Mouse (Mus musculus) lung, postnatal 10 days (tissue): ENCODE results near the gene Apba3.

ENCODE experiments used
- DNase-seq: peaks from one replicate; pipeline ENCODE4 v3.0.0; 2021

The Apba3 gene

DNA sequence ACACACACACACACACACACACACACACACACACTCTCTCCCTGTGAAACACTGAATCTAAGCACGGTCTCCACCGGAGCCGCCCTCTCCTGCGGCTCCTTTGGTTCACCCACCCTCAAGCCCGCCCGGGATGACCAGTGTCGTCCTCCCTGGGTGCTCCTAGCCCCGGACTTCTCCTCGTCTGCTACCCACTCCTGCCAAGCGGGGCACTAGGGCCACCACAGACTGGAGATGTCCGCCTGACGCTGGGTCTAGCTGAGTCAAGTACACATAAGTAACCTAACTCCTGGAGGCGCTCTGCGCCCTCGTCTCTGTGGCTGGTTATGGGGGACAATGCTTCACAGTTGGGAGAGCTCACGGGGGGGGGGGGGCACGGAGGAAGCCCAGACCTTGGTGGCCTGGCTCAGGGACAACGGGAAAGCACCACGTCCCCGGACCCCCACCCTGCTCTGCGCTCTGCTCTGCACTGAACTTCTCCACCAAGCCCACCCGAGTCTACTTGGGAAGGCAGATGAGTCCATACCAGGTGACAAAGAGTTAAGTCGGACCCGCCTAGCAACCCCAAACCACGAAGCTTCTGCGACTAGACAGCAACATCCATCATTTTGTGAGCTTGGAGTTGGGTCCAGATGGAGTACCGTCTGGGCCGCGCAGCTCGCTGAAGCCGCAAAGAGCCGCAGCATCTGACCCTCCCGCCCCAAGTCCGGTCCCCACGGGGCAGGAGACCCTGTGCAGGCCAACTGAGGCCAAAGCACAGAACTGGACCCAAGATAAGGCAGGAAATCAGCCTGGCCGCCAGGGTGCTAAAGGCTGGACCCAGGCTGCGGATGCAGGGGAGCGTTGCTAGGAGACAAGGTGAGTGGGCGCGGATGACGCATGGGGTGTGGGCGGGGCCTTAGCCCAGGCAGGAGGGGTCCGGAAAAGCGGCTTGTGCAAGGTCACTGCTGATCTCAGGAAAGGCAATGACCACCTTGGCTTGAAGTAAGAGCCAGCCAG is 14.0 kb upstream of the Apba3 start, which contains the start of gene Matk:
Gene Matk, plus strand, starts transcription at position 512 of the 996 bp plus-strand sequence.
- DNase-seq, result peak; percentile 53

- no peak for DNase-seq
These were observed 11.9 kb upstream of the Apba3 start for GRCm38 (mm10) chr10:81254886-81255285.

DNA sequence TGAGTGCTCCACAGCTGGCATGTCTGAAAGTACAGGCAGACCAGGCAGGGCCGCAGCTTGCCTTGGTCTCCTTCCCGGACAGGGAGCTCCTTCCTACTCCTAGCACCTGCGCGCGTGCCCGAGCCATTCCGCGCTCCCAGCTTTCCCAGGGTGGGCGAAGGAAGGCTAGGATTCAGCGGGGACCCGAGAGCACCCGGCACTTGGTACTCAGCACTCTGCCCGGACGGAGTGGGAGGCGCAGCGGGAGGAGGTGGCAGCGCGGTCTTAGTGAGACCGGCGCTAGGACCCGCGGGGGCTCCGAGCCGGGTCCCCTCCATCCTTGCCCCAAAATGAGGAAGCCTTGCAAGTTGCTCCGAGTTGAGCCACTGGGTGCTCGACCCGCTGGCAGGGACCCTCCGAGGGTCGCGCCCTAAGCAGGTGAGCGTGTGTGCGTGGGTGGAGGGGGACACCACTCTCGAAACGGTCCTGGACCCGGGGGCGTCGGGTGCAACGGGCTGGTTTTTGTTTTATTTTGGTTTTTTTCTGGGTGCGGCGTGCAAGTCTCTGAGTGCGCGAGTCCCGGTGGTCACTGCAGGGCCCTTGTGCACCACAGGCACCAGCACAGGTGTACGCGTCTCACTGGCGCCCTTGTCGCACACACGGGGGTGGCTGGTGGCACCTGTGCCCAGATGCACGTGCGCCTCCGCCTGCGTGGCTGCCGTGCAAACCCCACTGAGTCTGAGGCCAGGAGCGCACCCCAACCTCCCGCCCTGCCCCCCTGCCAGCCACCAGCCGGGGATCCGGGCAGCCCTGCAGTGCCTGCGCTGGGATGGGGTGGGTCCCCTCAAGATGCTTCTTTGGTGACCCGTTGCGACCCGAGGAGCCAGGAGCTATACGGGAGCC is 9.4 kb upstream of the Apba3 start:
- DNase-seq, result no peak

DNA sequence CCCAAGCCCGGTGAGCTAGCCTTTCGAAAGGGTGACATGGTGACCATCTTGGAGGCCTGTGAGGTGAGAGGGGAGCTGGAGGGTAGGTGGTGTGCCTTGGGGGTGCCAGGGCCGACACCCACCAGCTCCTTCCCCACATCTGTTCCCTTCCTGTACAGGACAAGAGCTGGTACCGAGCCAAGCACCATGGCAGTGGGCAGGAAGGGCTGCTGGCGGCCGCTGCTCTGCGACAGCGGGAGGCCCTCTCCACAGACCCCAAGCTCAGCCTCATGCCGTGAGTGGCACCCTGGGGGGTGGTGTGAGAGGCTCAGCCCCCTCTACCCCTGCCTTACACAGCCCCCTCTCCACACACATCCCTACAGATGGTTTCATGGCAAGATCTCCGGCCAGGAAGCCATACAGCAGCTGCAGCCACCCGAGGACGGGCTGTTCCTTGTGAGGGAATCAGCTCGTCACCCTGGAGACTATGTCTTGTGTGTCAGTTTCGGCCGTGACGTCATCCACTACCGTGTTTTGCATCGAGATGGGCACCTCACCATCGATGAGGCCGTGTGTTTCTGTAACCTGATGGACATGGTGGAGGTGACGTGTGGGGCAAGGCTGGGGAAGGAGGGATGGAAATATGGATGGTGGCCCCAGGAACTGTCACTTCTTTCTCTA is 7.4 kb upstream of the Apba3 start:
- DNase-seq, result no peak

- DNase-seq, result no peak
These were observed 5.7 kb upstream of the Apba3 start for GRCm38 (mm10) chr10:81261025-81261424.

- DNase-seq, result no peak
These were observed 1.2 kb upstream of the Apba3 start for GRCm38 (mm10) chr10:81265540-81265939.

- DNase-seq, result peak; percentile 92
These were observed 1.3 kb downstream of the Apba3 start for GRCm38 (mm10) chr10:81268056-81268455.

GRCm38 (mm10) chr10:81268643-81269412 is 2.1 kb downstream of the Apba3 start:
- DNase-seq, result no peak

GRCm38 (mm10) chr10:81272356-81272755 is 5.6 kb downstream of the Apba3 start:
- no peak for DNase-seq

GRCm38 (mm10) chr10:81273842-81274241 is 7.1 kb downstream of the Apba3 start:
- no peak for DNase-seq

DNA sequence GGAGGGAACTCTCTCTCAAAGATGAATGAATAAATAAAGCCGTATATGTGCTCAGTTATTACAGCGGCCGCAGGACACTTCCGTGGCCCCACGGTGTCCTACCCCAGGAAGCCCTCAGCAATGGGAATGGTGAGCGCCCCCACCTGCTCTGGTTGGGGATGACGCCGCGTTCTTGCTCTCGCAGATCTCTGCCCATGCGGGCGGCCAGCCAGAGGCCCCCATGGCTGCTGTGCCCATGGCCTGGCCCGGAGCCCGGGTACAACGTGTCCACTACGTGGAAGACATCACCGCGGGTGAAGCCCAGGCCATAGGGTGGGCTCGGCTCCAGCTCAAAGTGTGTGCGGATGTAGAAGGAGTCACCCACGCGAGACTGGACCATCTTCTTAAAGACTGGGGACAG is 10.9 kb downstream of the Apba3 start:
- no peak for DNase-seq

GRCm38 (mm10) chr10:81279496-81279895 is 12.7 kb downstream of the Apba3 start:
- peak; percentile 68 for DNase-seq

DNA sequence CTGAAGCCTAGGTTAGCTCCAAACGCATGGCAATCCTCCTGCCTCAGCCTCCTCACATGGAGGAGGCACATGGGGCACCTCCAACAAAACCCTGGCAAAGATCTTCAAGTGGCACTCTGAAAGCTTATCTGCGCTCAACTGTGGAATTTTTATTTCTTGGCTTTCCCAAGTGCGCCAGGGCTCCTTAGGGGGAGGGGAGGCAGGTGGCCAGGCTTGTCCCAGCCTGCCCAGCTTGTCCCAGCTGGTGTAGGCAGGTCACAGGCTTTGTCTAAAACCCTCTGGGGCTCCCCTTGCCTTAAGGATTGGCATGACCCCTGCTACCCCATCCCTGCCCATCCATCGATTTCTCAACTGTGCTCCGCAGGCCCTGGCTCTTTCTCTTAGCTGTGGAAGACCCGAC is 17.4 kb downstream of the Apba3 start:
- no peak for DNase-seq

- peak; percentile 81 for DNase-seq
These were observed 18.0 kb downstream of the Apba3 start for GRCm38 (mm10) chr10:81284719-81285118.

DNA sequence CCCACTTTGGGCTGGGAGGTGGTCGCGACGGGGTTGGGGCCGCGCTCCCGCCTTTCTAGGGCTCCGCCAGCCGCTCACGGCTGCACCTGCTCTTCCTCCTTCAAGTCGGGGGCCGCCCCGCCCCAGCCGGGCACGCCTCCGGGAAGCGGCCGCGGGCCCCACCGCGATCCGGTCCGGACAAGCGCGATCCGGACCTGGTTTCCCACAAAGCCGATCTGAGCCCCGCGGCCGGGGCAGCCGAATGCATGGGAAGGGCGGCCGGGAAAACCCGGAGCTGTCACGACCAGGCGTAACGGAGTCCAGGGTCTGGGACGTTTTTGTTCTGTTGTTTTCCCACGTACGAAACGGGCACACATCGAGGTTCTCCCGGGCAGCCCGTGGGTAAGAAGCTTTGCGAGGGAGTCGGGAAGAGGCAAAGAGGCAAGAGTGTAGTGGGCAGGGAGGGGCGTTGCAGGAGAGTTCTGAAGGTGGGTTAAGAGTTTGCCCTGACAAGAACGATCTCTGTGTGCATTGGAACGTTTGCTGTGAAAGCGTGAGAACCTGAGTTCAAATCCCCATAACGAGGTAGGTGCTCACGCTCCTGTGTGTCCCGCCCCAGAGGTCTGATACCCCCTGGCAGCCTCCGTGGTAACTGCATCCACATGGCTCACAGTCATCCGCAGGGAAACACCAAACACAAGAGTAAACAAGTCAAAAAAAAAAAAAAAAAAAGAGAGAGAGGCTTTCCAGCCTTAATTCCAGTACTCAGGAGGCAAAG is 19.1 kb downstream of the Apba3 start:
- peak; percentile 96 for DNase-seq

- DNase-seq, result peak; percentile 53
These were observed 19.8 kb downstream of the Apba3 start for GRCm38 (mm10) chr10:81286586-81286985.

DNA sequence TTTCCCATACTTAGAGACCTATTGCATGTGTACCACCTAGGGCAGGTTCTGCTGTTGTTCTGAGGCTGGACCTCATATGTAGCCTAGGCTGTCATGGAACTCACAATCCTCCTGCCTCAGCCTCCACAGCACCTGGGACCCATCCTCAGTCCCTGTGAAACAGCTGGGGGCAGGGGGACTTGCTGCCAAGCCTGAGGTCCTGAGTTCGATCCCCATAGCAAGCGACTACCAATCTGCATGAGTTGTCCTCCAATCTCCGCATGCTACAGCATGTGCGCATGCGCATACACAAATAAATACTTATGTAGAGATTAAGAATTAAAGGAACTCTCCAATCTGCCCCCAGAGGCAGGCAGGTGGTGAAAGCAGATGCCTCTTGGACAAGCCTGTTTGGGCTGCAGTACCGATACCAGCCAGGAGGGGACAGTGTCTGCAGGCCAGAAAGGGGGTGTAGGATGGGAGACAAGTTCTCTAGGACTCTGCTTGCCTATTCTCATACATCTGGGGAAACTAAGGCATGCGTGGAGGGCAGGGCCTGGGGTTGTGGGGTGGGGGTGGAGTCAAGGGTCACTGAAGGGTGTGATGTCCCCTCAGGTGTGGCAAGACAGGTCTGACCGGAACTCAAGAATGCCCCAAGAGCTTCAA is 20.9 kb downstream of the Apba3 start:
- DNase-seq, result peak; percentile 84

GRCm38 (mm10) chr10:81288601-81289000 is 21.8 kb downstream of the Apba3 start:
- peak; percentile 65 for DNase-seq

DNA sequence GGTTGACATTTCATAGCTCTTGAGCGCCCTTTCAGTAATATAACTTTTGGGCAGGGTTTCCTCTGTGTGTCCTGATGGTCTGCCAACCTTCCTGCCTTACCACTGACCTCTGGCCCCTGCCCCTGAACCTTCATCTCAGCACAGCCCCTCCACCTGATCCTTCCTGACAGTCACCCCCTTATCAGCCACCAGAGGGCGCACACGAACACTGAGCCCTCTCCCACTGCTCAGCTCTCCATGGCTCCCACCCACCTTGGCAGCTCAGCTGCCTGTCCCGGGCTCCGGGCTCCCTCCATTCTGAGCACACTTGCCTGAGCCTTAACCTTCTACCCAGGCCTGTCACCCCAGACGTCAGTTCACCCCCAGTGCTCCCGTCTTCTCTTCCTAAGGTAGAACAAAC is 22.5 kb downstream of the Apba3 start:
- DNase-seq, result peak; percentile 81

- DNase-seq, result no peak
These were observed 23.1 kb downstream of the Apba3 start for GRCm38 (mm10) chr10:81289811-81290210.
